Mouse (Mus musculus) thymus, adult 2 months (tissue): ENCODE results near the gene Smok3a.

Experiments used
- CTCF ChIP-seq: fragments of 200-500 bp; IDR thresholded peaks from 2 replicates; pipeline ENCODE4 v1.5.1; 2012; ENCODE audit warnings: mild to moderate bottlenecking, control low read depth, low read length, moderate library complexity, borderline replicate concordance; ENCODE audit not compliant: control insufficient read depth, poor library complexity, insufficient read depth; ENCODE audit errors: extremely low read depth
- POLR2A ChIP-seq: fragments of 200-500 bp; IDR thresholded peaks from 2 replicates; pipeline ENCODE4 v1.6.1; 2012; ENCODE audit warnings: mild to moderate bottlenecking, low read length, control low read depth, moderate library complexity; ENCODE audit not compliant: control insufficient read depth, poor library complexity, insufficient read depth; ENCODE audit errors: extremely low read depth

DNA sequence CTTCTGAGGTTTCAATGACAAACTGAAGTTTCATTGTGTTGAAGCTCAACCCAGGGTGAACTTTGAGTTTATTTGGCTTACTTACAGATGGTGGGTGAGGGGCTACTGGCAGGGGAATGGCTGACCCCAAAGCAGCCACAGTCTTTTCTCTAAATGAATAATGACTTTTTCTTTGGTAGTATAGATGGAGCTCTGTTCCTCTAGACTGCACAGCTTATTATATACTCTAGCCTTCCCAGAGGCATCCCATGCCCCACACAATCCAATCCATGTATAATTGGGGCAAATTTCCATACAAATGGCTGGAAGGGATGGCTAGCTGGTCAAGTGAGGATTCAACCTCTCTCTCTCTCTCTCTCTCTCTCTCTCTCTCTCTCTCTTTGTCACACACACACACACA is 4.1 kb upstream of the Smok3a start:
- TF ChIP-seq POLR2A (no peak), CTCF (no peak)
